Mouse (Mus musculus) embryonic facial prominence, embryonic 10.5 days (tissue): ENCODE measurements around the gene Etl4. TPM values are rescaled to one million over a fixed set of nuclear protein-coding genes. Genes with fewer than 3 reads are reported as not detected.

Experiments used
- DNase-seq: peaks from one replicate; pipeline ENCODE4 v3.0.0-alpha.2; 2017; ENCODE audit warnings: low spot score
- H3K27ac ChIP-seq: fragments of 300-500 bp; sonication (generic); replicated peaks from 2 replicates; pipeline ENCODE4 v1.5.1; 2016; ENCODE audit warnings: mild to moderate bottlenecking
- H3K27me3 ChIP-seq: fragments of 300-500 bp; sonication (generic); replicated peaks from 2 replicates; pipeline ENCODE4 v1.6.1; 2016; ENCODE audit warnings: low read depth, mild to moderate bottlenecking; ENCODE audit not compliant: poor library complexity, severe bottlenecking
- H3K36me3 ChIP-seq: fragments of 300-500 bp; sonication (generic); replicated peaks from 2 replicates; pipeline ENCODE4 v1.6.1; 2016; ENCODE audit warnings: mild to moderate bottlenecking, moderate library complexity
- H3K4me1 ChIP-seq: fragments of 300-500 bp; sonication (generic); 2 replicates; pipeline ENCODE4 v1.6.1; 2016
- H3K4me3 ChIP-seq: fragments of 300-500 bp; sonication (generic); 2 replicates; pipeline ENCODE4 v1.5.1; 2016; ENCODE audit warnings: mild to moderate bottlenecking, moderate library complexity
- H3K9me3 ChIP-seq: fragments of 300-500 bp; sonication (generic); 2 replicates; pipeline ENCODE4 v1.6.1; 2016; ENCODE audit warnings: mild to moderate bottlenecking
- WGBS: fragments of 180-500 bp; shearing (Covaris S2); methylation state at CpG from one replicate; pipeline ENCODE4 v1.1.7; 2016; 5-methylcytosine and 5-hydroxymethylcytosine counted together
- polyA plus RNA-seq: library from polyadenylated mRNA; unstranded; fragments of >200 nt; fragmentation: Nextera tagmentation; extraction: Ambion mirVana; gene quantifications from 2 replicates; pipeline ENCODE4 v1.2.1, GENCODE M21; 2016

Etl4 gene
- polyA plus RNA-seq, 1 experiment from 2014 or later: 26.1 TPM

DNA sequence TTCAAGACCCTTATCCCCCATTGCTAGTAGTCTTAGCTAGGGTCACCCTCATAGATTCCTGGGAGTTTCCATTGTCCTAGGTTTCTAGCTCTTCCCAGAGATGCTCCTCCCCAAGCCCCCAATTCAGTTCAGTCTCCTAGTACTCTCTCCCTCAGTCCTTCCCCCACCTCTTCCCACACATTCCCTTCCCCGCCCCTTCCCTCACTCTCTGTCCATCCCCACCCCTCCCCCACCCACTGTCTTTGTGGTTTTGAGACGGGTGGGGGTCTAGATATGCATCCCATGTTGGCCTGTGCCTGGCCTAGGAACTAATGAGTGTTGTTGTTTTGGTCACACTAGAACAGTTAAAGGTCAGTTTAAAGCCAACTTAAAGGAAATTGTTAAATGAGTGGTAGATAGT, 817.4 kb downstream of the Etl4 start:
- Histone ChIP-seq H3K27ac (no peak overlapping the region; the same call in 1 of the 2 replicates), H3K9me3 (no peaks in the 10 kb centered on the region), H3K36me3 (no peaks in the 10 kb centered on the region), H3K4me3 (no peak overlapping the region), H3K27me3 (0 out of 2 replicates have a peak, but pooled peaks cover 4% of the 10 kb centered on the region), H3K4me1 (peaks cover 55% of the 10 kb centered on the region)
- DNase-seq: peak; percentile 21
- 49% methylated on average over 2 of the region's 2 CpGs for WGBS

- H3K27me3 ChIP-seq: 0 out of 2 replicates have a peak, but pooled peaks cover 4% of the 10 kb centered on the region
- H3K36me3 ChIP-seq: no peaks in the 10 kb centered on the region
- no peak overlapping the region for H3K4me3 ChIP-seq
- H3K27ac ChIP-seq: no peak overlapping the region
- WGBS: 78% methylated on average over 6 of the region's 6 CpGs
- no peaks in the 10 kb centered on the region for H3K9me3 ChIP-seq
- peaks cover 46% of the 10 kb centered on the region for H3K4me1 ChIP-seq
- no peak for DNase-seq
These were observed 818.3 kb downstream of the Etl4 start for GRCm38 (mm10) chr2:20727752-20728438.

DNA sequence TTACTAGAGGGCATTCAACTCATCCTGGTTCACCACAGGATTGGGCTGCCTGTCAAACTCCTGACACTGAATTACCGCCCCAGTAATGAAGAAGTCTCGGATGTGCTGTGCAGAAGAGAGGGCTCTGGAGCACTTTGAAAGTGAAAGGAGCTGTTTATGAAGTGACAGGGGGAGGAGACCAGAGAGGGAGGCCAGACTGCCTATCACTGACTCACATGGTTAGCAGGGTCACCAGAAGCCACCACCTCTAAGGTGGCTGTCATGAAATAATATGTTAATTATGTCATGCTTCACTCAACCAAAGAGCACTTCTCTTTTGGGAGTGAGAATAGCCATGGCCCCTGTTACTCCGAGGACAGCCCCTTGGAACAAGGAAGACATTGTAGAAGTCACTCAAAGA, 825.9 kb downstream of the Etl4 start:
- no peaks in the 10 kb centered on the region for H3K36me3 ChIP-seq
- DNase-seq: no peak
- no peaks in the 10 kb centered on the region for H3K27me3 ChIP-seq
- WGBS: 33% methylated on average over 3 of the region's 3 CpGs
- H3K4me3 ChIP-seq: no peak overlapping the region
- H3K27ac ChIP-seq: no peak overlapping the region; the same call in none of the 2 replicates
- H3K4me1 ChIP-seq: peaks cover 31% of the 10 kb centered on the region
- H3K9me3 ChIP-seq: no peaks in the 10 kb centered on the region

DNA sequence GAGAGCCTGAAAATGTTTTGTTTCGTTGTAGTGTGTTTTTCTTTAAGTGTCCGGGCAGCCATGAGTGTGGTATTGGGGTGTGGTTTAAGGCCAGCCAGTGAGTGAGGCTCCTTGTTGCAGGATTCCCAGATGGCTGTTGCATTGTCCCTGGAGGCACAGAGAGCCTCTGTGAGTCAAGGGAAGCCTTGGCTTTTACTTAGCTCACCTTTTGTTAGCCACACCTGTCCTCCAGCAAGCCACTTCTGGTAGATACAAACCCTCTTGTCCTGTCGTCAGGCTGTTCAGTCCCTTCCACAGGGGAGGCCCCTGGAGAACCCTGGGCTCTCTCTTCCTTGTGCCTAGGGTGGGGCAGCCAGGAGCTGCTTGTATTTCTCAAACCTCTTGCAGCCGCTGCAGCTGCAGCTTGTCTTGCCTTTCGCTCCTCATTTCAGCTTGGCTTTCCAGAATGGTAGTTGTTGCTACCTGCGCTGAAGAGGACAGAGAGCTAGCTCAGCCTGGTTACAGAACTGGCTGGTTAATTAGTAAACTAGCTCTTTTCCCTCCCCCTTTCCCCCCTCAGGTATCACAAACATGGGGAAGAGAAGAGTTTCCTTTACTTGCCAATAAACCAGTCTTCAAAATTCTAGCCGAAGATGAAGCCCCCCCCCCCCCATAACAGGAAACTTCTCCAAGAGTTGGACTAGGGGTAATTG, 826.9 kb downstream of the Etl4 start:
- H3K4me1 ChIP-seq: peaks cover 31% of the 10 kb centered on the region
- 56% methylated on average over 7 of the region's 7 CpGs for WGBS
- peak overlapping the region; percentile 73 for H3K27ac ChIP-seq
- H3K9me3 ChIP-seq: no peaks in the 10 kb centered on the region
- peak; percentile 21 for DNase-seq
- H3K36me3 ChIP-seq: no peaks in the 10 kb centered on the region
- H3K27me3 ChIP-seq: no peaks in the 10 kb centered on the region
- no peak overlapping the region; the same call in 1 of the 2 replicates for H3K4me3 ChIP-seq

DNA sequence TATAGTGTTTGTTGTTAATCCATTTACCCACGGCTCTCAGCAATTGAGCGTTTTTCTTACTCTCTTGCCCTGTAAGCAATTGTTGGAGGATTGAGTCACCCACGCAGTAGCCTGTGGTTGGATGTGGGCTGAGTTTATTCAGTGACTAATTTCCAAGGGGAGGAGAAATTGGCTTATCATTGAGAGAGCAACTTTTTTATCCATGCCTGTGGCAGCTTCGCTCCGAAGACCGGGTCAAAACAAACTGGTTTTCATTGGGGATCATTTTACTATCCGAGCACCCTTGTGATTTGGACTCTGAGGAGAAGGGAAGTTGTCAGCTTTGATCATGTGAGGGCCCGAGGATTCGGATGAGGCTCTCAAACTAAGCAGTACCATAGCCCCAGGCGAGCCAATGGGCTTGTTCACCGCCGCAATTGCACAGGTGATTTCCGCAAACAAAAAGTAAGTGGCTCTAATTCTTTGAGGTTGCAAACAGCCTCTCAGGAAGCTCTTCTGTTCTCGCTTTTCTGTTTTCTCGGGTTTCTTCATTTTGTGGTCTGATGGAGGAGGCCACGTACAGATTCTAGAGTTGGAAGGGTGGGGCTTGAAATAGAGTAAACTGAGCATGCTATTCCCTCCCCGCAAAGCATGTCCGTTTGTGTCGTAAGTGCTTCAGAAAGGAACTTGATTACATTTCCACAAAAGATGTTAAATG, 827.7 kb downstream of the Etl4 start:
- no peak for DNase-seq
- WGBS: 59% methylated on average over 19 of the region's 19 CpGs
- H3K9me3 ChIP-seq: no peaks in the 10 kb centered on the region
- H3K27me3 ChIP-seq: no peaks in the 10 kb centered on the region
- no peak overlapping the region for H3K27ac ChIP-seq
- H3K36me3 ChIP-seq: no peaks in the 10 kb centered on the region
- no peak overlapping the region for H3K4me3 ChIP-seq
- H3K4me1 ChIP-seq: peaks cover 31% of the 10 kb centered on the region

GRCm38 (mm10) chr2:20737837-20738236, 828.3 kb downstream of the Etl4 start:
- WGBS: 70% methylated on average over 4 of the region's 4 CpGs
- H3K4me1 ChIP-seq: peaks cover 31% of the 10 kb centered on the region
- H3K36me3 ChIP-seq: no peaks in the 10 kb centered on the region

DNA sequence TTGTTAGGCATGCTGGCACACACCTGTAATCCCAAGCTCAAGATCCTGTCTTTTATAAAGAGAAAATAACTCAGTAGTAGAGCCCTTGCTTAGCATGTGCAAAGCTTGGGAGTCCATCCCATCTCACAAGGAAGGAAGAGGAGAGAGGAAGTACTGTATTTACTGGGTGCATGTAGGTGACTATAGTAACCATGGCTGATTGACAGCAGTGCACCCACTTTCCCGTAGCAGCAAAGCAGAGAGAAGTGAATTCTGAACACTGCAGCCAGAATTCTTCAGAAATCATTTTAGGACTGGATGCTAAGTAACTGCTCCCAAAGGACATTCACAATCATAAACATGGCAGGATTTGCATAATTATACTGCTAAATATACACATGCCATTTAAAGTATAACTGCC, 838.1 kb downstream of the Etl4 start:
- peaks cover 4% of the 10 kb centered on the region; the same call in 1 of the 2 replicates for H3K4me1 ChIP-seq
- no peak for DNase-seq
- H3K27ac ChIP-seq: no peak overlapping the region
- 66% methylated on average over 1 of the region's 1 CpGs for whole genome bisulfite sequencing
- H3K27me3 ChIP-seq: no peaks in the 10 kb centered on the region
- peaks cover 12% of the 10 kb centered on the region for H3K36me3 ChIP-seq
- H3K4me3 ChIP-seq: no peak overlapping the region
- H3K9me3 ChIP-seq: no peaks in the 10 kb centered on the region

More at GRCm38 (mm10) chr2:20737837-20738236, 828.3 kb downstream of the Etl4 start:
- no peak overlapping the region for H3K27ac ChIP-seq
- DNase-seq: no peak
- no peak overlapping the region for H3K4me3 ChIP-seq
- no peaks in the 10 kb centered on the region for H3K9me3 ChIP-seq
- no peaks in the 10 kb centered on the region for H3K27me3 ChIP-seq

- 55% methylated on average over 1 of the region's 1 CpGs for WGBS
- H3K4me1 ChIP-seq: peaks cover 4% of the 10 kb centered on the region; the same call in 1 of the 2 replicates
- H3K4me3 ChIP-seq: no peak overlapping the region
- H3K9me3 ChIP-seq: no peaks in the 10 kb centered on the region
- H3K36me3 ChIP-seq: peaks cover 9% of the 10 kb centered on the region
- no peak for DNase-seq
- H3K27me3 ChIP-seq: no peaks in the 10 kb centered on the region
- H3K27ac ChIP-seq: no peak overlapping the region
These were observed 838.9 kb downstream of the Etl4 start for GRCm38 (mm10) chr2:20748481-20748880.

GRCm38 (mm10) chr2:20749687-20750086, 840.1 kb downstream of the Etl4 start:
- no peak for DNase-seq
- no peaks in the 10 kb centered on the region for H3K36me3 ChIP-seq
- H3K4me3 ChIP-seq: no peak overlapping the region
- no peaks in the 10 kb centered on the region for H3K27me3 ChIP-seq
- WGBS: 90% methylated on average over 3 of the region's 3 CpGs
- no peak overlapping the region for H3K27ac ChIP-seq
- H3K4me1 ChIP-seq: peaks cover 4% of the 10 kb centered on the region; the same call in 1 of the 2 replicates
- H3K9me3 ChIP-seq: no peaks in the 10 kb centered on the region

DNA sequence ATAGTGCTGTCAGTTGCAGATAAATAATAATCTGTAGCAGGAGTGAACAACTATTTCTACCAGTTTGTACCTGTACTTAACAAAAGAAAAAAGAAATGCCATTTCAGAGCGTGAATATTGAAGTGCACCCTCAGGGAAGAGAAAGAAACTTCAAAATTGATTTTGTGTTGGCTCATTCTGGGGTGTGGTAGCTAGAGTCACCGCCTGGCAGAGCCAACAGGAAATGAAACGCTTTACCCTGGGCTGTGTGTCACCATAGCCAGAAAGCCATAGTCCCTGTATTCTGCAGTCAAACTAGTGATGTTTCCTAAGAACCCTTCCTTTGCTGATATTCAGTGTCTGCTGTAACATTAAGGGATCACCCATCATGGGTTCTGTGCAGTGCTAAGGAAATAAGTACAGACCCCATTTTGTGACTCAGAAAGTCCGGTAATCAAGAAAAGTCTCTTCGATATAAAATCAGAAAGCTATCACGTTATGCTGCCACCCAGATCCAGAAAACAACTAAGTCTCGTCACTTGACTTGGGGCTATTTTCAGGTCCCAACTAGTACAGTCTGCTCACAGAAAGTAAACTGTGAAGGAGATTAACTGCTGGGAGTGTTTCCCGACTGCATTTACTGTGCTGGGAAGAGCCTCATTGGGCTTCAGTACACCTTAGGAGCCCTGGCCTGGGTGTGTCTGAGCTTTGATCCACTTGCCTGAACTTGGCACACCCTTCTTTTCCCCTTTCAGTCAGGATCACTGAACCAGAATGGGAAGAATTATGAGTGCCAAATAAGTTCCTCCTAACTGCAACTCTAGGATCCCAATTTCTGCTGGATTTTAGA, 843.9 kb downstream of the Etl4 start:
- Histone ChIP-seq H3K36me3 (no peaks in the 10 kb centered on the region), H3K4me1 (peaks cover 2% of the 10 kb centered on the region; the same call in 1 of the 2 replicates), H3K4me3 (no peak overlapping the region), H3K27ac (no peak overlapping the region), H3K9me3 (no peaks in the 10 kb centered on the region), H3K27me3 (no peaks in the 10 kb centered on the region)
- WGBS: 85% methylated on average over 8 of the region's 8 CpGs
- DNase-seq: no peak

- no peaks in the 10 kb centered on the region for H3K27me3 ChIP-seq
- H3K36me3 ChIP-seq: peaks cover 12% of the 10 kb centered on the region
- no peak for DNase-seq
- H3K27ac ChIP-seq: no peak overlapping the region
- 87% methylated on average over 3 of the region's 3 CpGs for WGBS
- H3K4me1 ChIP-seq: 0 out of 2 replicates have a peak, but pooled peaks cover 4% of the 10 kb centered on the region
- H3K4me3 ChIP-seq: no peak overlapping the region
- H3K9me3 ChIP-seq: no peaks in the 10 kb centered on the region
These were observed 847.4 kb downstream of the Etl4 start for GRCm38 (mm10) chr2:20756964-20757363.
